Mouse (Mus musculus) CH12F3 (cell line): ENCODE measurements at regions not wholly inside any gene's neighbourhood (a gene's known extent, or its start where the extent isn't known, plus 50 kb on each side); places are given as distances from the start of the nearest gene placed in this dataset.

Experiments used
- in situ Hi-C: fragments of 300-500 bp; cut with MboI; formaldehyde crosslinking; loops from 2 replicates; pipeline ENCODE4 v1.14.3; 2020; ENCODE audit warnings: low sequenced_read_pairs

GRCm38 (mm10) chr13:44317596-44317995, 411.7 kb upstream of the Jarid2 start:
- in situ Hi-C loops, result no loop called here

- in situ Hi-C loops, result no loop called here
Observed at GRCm38 (mm10) chr13:44319101-44319500, 410.2 kb upstream of the Jarid2 start.

GRCm38 (mm10) chr13:44319511-44319910, 409.8 kb upstream of the Jarid2 start:
- in situ Hi-C loops, result no loop called here

DNA sequence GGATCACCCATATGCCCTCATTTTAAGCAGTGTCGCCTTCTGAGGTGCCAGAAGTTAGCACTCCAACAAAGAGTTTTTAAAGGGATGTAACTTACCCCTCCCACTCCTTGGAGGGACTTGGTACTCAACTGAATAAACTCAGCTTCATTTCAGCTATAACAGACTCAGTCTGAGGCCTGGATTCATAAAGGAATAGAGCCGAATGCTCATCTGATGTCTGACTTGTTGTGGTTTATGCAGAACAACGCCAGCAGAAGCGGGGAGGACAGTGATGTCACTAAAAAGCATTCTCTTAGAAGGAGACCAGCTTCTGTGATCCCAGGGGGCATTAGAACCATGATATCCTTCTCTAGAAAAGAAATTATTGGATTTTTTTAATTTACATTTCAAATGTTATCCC, 409.0 kb upstream of the Jarid2 start:
- in situ Hi-C loops, result no loop called here

GRCm38 (mm10) chr13:44321009-44321596, 408.2 kb upstream of the Jarid2 start:
- in situ Hi-C loops, result no loop called here

DNA sequence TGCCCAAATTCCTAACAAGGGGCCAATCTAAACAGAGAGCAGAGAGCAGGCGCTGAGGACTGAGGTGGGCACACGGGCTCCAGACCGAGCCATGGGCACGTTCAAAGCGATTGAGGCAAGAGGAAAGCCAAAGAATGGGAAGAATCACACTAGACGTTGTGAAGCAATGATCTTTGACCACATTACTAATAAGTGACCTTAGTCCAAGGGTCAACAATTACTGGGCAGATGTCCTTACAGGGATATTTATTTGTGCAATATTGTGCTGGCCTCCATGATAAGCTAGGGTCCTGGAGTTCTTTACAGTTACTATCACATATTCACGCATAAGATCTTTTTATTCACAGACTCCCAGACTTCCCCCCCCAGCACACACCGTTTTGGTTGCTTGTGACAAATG, 400.9 kb upstream of the Jarid2 start:
- in situ Hi-C loops, result no loop called here

DNA sequence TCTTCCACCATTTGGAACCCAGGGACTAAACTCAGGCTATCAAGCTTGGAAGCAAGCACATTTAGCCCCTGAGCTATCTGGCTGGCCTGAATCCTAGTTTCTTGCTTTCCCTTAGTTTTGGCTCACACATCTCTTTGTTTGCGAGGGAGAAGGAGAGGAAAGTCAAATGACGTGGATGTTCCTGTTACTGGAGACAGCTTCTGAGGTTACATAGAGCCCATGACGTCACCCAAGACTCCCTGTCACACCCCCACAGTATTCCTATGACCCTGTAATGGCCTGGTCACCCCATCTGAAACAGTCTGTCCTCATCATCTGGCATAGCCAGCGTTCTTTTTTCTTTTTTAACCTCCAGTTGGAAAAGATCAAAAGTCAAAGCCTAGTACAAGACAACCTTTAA, 400.1 kb upstream of the Jarid2 start:
- in situ Hi-C loops, result no loop called here

DNA sequence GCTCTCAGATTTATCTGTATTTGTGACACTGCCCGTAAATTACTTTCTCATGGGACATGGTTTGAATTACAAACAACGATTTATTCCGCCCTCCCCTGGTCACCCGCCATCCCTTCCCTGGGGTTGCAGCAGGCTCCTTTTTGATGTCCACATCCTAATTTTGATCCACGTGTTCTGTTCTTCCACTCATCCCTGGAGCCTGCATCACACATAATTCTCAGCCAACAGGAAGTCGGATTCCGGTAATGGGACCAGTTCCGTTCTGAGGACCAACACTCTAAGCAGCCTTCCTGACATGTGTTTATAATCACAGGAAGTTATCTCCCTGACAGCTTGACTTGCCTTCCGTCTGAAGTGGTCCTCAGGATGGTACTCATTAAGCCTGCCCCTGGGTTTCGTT, 399.6 kb upstream of the Jarid2 start:
- in situ Hi-C loops, result no loop called here

DNA sequence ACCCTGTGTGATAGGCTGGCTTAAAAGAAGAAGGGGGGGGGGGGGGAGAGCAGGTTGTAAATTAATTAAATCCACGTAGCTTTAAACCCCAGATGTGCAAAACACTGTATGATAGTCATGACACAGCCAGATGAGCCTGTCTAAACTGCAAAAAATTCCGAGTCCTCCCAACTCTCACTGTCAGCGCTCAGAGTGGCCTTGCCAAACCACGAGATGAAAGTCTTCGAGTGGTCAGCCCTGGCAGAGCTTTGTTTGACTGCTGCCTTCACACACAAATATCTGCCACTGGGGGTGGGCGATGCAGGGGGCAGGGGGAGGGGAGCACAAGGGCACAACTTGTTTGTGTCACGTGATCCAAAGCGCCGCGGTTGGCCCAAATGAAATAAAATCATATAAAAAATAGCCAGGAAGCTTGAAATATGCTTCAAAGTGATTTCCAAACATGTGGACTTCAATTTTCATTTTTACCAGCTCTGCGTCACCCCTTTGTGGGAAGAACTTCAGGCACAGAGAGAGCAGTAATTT, 396.5 kb upstream of the Jarid2 start:
- in situ Hi-C loops, result no loop called here

DNA sequence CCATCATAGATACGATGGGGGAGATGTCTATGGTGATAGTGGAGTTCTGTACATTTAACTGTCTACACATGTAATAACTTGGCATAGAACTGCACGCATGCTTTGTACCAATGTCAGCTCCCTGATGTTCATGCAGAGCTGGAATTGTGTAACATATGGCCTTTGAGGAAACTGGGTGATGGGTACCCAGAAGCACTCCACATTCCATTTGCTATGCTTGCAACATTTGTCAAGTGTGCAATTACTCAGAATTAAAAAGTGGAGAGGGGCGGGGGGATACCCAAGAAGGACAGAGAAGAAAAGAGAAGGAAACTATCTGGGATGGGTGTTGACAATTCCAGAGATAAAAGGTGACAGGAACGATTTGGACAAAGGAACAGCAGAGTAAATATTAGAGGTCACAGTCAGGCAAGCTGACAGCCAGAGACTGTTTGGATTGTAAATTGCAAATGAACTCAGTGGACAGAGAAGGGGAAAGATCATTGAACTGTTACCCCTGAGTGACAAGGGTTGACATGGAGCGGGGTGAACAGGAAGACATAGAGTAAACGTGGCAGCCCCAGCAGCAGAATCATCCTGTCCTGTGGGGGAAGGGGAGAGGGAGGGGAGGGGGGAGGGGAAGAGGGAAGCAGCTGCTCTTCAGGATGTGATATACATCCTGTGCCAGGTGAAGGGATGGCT, 390.1 kb upstream of the Jarid2 start:
- in situ Hi-C loops, result no loop called here

DNA sequence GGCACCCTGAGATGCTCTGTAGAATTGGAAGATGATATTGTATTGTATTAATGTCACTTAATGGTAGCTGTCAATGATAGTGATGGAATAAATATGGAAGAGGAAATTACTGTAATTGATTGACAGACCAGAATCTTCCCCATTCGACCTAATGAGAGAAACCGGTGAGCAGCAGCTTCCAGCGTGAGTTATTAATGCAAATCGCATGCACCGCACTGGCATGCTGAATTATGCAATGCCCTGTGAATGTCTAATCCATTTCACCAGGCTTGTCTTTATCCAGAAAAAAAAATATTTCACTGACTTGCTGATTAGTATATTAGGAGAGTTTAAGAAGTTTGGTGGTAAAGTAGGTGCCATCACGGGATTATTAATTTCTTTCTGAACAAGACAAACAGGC, 384.2 kb upstream of the Jarid2 start:
- in situ Hi-C loops, result no loop called here

- in situ Hi-C loops, result no loop called here
Observed at GRCm38 (mm10) chr13:44346636-44347035, 382.6 kb upstream of the Jarid2 start.

- in situ Hi-C loops, result no loop called here
Observed at GRCm38 (mm10) chr13:44347662-44348061, 381.6 kb upstream of the Jarid2 start.

DNA sequence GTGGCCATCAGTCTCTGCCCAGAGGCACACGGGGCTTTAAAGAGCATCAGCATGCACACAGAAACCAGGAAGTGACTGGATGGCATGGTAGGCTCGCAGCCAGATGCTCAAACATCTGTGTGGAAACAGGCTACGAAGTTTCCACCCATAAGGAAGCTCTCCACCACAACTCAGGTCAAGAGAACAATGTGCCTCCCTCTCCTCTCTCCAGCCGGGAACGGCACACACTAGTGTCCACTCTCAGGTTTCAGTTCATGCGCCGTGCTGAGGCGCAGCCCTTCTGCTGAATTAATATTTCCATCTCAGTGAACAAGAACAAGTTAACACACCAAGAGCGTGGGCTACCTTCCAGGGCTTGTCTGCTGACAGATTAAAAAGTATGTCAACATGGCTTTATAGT, 375.4 kb upstream of the Jarid2 start:
- in situ Hi-C loops, result no loop called here

DNA sequence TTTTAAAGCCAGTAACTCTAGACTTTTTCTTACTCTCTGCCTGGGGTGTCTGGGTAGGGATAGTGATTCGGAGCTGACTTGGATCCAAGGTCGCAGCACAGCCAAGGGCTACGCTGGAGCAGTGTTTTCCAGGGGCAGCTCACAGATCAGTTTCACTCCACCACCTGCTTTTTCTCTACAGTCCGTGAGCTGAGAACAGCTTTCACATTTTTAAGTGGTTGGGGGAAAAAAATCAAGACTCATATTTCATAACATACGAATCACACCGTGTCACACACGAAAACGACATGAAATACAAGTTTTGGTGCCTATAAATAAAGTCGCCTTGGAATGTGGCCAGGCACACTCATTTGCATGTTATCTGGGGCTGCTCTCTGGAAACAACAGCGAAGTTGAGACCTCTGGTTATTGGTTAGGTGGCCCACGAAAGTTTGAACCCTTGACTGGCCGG, 373.5 kb upstream of the Jarid2 start:
- in situ Hi-C loops, result no loop called here

DNA sequence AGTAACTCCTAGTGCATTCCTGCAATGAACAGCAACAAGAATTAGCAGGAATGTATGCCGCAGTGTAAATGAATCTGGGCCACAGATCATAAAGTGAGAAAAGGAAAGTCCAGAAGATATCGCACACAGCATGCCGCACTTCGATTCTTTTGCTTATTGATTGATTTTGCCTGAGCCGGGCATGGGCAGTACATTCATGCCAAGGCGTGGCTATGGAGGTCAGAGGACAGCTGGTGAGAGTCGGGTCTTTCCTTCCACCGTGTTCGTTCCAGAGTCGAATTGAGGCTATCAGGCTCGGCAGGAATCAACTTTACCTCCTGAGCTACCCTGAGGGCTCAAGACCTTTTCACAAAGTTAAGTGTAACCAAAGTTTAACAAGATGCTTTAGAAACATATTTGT, 372.3 kb upstream of the Jarid2 start:
- in situ Hi-C loops, result no loop called here

DNA sequence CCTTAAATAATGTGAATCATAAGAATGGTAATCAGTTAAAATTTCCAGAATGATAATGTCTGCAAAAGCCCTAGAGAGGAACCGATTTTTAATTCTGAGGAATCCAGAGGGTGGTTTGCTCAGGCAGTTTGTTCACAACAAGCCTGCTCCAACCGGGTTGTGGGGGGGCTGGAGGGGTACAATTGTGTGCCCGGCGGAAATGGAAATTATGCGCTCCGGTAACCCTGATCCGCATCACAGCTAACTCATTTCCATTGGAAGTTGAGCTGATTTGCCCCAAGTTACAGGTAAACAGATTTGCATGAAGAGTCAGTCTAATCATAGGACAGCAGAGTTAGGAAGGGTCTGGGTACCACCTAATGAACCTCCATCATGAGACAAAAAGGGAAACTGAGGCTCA, 369.9 kb upstream of the Jarid2 start:
- in situ Hi-C loops, result no loop called here

DNA sequence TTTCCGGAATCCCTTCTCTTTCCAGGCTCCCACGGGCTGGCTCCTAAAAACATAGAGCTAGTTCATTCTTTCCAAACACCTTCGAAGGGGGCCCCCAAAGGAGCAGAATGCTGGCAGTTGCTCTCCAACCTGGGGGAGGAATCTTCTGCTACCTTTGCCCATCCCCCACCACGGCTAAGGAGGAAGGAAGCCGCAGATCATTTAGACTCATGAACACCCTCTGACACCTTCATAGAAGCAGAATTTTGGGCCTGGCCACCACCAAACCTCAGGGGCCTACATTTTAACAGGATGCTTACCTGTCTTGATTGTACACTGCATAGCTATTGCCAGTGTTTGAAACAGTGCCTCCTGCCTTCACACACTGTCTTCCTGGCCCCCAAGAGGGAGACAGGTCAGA, 369.3 kb upstream of the Jarid2 start:
- in situ Hi-C loops, result no loop called here

- in situ Hi-C loops, result no loop called here
Observed at GRCm38 (mm10) chr13:44360725-44361290, 368.5 kb upstream of the Jarid2 start.

DNA sequence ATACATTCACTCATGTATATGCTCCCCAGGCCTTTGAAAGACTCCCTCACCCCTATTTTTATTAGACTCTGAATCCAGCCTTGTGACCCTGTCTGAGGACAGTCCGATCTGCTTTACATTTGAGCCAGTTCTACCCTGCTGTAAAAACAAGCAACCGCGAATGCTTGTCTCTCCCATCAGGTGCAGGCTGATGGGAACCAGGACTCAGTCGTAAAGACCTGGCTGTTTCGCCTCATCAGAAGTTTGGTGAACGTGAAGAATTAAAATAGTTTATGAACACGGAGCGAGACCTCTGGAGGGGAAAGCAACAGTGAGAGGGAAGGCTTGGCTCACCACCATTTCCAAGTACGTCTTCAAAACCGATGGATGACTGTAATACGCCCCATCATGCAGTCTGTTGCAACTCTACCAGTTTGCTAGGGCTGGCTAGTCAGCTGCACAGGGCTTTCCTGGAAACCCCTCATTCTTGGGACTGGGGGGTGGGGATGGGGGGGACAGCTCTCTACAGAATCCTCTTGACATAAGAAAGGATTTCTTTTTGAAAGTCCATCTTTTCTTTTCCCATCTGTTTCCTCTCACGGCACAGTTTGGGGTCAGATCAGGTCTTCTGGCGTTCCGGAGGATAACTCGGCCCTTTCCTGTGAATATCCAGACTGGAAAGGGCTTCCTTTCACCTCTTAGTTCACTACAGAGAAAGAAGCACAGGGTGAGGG, 366.8 kb upstream of the Jarid2 start:
- in situ Hi-C loops, result no loop called here

GRCm38 (mm10) chr13:44363016-44363415, 366.3 kb upstream of the Jarid2 start:
- in situ Hi-C loops, result no loop called here

DNA sequence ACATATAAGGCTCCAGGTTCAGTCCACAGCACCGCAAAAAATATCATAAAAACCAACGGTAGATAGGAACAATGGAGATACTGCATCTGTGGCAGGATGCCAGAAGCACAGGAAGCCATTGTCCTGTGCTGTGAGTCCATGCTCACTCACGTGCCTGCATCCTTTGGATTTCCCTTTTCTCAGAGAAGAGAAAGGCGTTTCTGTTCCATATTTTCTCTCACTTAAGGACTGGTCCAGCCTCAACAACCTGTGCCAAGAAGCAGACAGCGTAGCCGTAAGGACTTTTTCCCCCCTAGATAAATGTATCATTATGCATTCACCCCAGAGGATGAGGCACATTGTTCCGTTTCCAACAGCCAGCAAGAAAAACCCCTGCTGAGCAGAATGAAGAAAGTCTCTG, 360.0 kb upstream of the Jarid2 start:
- in situ Hi-C loops, result no loop called here
